Mouse (Mus musculus): ENCODE results near the gene Fcgr4.

Gene Fcgr4

DNA sequence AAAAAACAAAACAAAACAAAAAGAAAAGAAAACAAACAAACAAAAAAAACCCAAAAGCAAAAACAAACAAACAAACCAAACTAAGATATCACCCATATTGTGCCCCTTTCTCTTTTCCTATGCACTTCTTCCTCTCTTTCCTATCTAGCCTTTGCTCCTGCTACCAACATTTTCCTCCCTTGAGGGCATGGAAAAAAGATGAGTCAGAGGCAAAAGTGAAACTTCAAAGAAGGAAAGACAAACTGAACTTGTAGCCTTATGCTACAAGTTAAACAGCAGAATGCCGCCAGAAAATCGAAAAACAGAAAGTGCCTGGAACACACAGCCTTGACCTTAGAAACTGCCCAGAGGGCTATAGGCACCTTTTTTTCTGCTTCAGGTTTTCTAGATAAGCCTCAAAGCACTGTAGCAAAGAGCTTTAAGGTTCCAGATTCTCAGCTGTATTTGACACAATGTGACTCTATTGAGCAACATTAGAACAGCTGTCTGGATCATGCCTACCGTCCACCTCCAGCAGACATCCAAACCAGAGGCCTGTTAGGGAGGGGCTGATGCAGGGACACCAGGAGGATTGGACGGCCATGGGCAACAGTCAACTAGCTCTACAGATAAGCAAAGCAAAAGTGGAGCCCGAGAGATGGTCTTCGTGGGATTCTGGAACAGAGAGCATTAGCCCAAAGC lies 1.9 kb upstream of the Fcgr4 start:
- DNase-seq = no peak

DNA sequence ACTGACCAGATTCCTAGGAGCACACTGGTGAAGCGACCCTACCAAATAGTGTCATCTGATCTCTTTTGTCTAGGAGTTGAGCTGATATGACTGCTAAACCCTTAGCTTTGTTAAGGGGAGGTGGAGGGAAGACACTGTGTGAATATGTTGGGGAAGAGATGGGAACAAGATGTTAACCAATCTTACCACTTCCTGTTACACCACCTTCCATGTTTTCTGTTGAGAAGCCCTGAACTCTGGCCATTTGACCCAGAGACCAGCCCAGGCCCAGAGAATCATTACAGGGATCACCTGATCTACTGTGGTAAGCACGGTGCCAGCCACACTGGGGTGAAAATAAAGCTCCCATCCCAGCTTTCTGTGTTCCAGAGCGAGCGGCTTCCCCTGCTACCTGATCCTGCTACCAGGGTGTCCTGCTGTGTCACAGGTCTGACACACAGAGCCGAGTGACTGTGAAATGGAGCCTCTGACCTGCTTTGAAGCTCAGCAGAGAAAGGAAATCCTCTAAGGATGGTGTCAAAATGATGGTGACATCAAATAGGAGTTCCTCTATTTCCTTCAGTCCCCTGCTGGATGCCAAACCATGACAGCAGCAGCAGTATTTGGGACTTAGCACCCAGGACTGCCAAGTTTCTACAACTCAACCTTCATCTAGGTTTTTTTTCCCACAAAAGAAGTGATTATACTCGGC lies 1.1 kb upstream of the Fcgr4 start:
- DNase-seq = no peak

DNA sequence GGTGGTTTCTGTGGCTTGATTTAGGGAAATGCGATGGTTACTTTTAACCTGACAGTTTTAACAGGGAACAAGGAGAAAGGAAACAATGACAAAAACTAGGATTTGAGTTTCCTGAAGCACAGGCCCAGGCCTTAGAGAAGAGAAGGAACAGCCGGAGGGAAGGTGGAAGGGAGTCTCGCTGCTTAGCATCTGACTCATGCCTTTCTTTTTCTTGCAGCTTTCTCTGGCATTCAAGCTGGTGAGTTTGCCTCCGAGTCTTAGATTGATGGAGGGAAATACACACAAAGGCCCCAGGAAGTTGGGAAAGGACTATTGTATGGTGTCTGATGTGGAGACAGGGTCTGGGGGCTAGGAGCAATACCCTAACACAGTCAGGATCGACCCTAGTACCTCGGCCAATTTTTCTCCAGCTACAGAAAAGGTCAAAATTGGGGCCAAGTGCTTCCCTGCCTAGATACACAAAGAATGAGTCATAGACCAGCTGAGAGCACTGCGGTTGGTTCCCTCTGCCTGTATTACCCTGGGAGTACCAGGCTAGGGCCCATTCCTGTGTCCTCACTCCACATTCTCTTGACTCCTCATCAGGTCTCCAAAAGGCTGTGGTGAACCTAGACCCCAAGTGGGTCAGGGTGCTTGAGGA lies 711 bp downstream of the Fcgr4 start:
- no peak for DNase-seq

DNA sequence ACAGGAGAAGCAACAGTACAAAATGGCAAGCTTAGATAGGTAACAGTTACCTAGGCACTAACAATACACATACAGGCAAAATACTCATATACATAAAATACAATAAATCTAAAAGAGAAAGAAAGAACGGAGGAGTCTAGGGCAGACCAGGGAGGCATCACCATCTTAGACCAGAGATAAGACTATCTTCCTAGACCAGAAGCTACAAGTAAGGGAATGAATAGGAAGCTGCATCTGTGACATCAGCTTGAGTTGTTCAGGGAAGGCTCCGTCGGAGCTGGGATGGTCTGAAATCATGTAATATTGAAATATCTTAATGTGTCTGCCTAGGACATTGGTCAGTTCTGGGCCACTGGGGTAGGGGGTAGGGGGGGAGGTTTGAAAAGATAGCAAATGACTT lies 13.0 kb downstream of the Fcgr4 start:
- DNase-seq = no peak

DNA sequence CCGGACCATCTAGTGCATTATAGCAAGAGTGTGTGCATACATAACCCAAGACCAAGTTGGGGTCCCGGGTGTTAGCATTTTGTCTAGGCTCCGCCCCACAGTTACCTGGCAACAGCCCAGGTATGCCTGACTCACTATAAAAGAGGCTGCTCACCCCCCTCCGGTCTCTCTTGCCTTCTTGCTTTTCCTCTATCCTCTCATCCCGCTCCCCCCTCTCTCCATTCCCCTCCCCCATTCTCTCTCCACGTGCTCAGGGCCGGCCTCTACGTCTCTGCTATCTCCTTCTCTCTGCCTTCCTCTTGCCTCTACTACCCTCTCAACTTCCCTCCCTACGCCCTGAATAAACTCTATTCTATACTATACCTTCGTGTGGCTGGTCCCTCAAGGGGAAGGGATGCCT lies 14.0 kb downstream of the Fcgr4 start:
- peak; percentile 68 for DNase-seq

DNA sequence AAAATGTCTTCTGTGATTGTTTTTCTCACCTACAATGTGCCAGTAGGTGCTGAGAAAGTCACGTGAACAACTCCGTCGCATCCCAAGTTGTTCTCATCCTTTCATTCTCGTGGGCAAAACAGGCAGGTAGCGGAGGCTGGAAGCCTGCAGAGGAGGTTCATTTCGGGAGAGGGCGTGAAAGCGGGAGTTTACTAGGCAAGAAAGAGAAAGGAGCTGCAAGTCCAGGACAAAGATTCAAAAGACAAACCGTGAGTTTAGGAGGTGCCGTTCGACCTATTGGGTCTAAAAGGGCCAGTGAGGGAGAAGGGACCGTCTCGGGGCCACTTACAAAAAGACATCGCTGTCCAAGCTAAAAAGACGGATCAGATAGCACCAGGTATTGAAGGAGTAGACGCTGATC lies 14.5 kb downstream of the Fcgr4 start:
- DNase-seq = peak; percentile 60

DNA sequence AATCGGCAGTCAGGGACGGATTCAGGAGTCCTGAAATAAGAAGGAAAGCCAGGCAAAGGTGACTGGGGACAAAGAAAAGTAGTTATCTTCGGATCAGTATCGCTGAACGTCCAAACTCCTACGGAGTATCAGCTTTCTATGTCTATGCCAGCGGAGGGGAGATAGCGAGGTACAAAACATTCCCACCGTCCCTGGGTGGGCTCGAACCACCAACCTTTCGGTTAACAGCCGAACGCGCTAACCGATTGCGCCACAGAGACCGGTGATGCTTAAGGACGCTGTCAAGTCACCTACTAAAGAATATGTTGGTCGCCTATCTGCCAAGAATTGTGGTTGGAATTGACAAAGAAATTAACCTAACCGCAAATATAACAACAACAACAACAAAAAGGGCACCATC lies 15.0 kb downstream of the Fcgr4 start:
- peak; percentile 88 for DNase-seq

DNA sequence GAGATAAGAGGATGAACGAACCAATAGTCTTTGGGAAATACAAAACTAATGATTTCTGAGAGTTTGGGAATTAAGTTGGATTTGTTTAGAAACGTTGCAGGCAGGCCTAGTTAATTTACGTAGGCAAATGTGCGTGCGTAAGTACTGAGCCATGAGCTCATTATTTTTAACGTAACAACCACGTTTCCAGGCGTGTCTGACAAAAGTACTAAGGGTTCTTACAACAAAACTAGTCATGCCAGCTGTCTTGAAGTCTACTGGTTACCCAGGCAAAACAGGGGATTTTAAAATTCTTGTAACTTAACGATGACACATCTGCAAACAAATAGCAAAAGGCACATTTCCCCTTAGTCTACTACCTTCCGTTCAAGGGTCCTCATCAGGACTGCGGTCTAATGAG lies 15.5 kb downstream of the Fcgr4 start:
- peak; percentile 45 for DNase-seq

DNA sequence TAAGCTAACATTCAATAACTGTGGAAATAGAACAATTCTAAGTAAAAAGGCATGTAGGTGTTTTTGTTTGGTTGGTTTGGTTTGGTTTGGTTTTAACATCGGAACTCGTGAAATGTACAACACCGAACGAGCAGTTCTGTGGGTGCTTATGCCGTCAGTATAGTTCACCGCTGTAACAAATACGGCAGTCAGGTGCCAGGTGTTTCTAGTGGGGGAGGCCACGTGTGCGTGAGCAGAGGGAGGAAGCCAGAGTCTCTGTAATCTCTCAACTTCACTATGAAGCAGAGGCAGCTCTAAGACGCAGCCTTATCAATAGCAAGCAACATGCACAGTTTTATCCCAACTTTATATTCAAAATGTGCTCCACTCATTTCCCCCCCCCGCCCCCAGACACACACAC lies 16.9 kb downstream of the Fcgr4 start:
- DNase-seq = no peak

DNA sequence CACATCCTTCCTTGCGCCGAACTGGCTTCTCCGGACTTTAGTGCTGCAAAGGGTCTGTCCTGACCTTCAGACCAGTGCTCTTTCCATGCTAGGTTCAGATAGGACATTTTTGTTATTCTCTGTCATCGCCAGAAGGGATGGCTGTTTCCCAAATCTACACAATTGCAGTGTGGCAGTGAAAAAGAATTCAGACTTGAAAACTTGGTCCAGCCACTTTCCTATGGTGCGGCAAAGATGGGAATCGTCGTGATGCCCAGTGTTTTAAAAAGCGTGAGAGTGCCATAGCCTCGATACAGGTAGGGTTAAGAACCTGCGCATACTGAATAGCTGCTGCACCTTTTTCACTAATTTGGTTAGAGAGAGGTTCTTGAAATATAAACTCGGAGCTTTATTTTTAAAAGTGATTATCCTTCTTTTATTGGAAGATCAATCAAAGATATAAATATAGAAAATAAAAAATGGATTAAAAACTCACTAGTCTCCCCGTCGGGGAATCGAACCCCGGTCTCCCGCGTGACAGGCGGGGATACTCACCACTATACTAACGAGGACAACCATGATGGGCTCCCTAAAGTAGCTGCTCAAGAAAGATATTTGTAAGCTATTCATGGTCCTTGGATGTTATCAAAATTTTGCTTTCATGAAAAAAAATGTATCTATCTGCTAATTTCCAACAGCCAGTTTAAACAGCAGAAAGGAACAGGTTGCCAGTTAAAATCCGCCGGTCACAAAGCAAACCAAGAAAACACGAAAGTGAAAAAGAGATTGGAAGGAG lies 18.0 kb downstream of the Fcgr4 start:
- DNase-seq = peak; percentile 80

DNA sequence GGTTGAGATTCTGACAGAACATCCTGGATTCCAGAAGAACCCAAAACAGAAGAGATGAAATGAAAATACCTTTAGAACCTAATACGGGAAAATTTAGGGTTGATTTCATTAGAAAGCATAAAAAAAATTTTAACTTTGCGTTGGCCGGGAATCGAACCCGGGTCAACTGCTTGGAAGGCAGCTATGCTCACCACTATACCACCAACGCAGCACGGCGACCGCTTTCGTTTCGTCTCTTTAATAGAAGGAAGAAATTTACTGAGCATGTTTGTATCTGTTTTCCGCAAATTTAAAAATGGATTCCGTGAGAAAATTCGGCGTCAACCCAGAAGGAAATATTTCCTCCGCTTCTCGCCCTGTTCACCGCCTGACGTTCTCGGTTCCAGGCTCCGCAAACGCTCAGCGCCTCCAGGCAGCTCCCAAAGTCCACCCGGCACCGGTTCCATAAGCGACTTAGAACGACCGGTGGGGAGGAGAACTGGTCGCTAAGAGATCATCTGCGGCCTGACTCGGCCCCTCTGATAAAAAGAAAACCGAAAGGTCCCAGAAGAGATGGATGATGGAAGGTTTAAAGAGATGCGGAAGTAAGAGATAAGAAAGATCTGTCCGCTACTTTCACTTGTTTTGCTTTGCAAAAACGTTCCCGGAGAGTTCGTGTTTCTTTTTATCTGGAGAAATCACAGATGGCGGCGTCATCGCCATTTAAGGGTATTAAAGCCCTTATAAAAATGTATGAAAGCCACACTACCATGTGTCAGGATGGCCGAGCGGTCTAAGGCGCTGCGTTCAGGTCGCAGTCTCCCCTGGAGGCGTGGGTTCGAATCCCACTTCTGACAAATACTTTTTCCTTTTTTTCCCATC lies 19.4 kb downstream of the Fcgr4 start:
- DNase-seq = peak; percentile 84

DNA sequence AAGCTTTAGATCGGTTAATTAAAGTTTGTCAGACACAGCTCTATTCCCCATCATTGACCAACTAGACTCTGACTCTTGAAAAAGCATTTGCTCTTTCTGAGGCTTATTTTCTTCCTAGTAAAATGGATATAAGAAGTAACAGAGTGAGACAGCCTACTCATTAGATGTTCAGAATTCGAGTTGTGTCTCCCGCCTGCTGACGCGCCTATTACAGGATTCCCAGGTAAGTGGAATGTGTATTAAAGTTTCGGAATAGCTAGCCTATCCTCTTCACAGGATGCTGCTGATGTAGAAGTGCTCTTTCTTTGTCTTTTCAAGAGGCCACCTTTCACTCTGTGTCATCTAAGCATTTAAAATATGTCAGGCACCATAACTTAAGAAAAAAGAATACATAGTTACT lies 20.4 kb downstream of the Fcgr4 start:
- no peak for DNase-seq

DNA sequence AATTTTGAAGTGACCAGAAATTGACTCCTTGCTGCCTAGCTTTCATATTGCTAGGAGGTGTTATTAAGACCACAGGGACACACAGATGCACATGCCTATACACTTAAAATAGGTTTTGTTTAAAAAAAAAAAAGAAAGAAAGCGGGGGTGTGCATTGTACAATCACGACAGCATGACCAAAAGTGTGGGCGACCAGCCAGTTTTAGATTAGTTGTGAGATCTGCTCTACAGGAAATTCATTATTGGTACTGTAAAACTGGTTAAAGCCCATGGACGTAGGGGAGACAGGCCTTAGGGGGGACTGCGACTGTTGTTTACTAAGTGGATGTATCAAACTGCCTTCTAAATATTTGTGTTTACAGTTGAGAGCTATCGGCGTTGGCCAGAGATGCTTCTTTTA lies 21.2 kb downstream of the Fcgr4 start:
- DNase-seq = no peak

DNA sequence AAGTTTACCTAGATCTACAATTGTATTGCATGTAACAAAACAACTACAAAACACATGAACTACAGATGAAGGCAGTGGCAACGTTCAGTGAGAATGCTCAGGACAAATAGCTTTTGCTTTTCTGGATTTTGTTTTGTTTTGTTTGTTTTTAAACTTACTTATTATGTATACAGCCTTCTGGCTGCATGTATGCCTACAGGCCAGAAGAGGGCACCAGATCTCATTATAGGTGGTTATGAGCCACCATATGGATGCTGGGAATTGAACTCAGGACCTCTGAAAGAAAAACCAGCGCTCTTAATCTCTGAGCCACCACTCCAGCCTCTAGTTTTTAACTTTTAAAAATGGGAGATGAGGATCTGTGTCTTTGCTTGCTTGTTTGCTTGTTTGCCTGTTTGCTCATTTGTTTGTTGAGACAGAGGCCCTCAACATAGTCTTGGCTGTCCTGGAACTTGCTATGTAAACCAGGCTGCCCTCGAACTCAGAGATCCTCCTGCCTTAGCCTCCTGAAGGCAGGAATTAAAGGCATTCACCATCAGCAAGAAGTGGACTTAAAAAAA lies 25.0 kb downstream of the Fcgr4 start:
- no peak for DNase-seq

DNA sequence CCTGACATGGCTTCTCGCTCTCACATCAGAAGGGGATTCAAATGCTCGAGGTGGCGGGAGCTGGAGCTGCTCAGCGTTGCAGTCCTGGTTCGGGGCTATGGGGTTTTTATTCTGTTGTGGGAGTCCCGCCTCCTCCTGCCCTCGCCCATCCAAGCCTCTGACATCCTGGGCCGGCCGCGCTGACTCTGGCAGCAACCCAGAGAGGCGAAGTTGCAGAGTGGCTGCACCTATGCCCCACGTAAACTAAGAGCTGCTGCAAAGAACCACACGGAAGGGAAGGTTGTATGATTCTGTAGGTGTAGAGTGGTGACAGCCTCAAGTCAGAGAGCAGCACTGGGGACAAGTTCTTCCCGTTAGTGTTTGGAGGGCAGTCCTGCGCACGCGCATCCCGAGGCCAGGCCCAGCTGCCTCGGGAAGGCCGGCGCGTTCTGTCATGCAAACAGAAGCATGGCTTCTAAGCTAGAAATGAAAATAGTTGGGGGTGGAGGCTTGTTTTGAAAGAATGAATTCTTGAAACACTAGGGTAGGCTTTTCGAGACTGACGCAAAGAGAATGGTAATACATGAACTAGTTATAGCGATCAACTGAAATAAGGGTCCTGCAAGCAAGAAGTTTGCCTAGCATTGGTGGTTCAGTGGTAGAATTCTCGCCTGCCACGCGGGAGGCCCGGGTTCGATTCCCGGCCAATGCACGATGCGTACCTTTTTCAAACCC lies 25.8 kb downstream of the Fcgr4 start:
- peak; percentile 90 for DNase-seq

DNA sequence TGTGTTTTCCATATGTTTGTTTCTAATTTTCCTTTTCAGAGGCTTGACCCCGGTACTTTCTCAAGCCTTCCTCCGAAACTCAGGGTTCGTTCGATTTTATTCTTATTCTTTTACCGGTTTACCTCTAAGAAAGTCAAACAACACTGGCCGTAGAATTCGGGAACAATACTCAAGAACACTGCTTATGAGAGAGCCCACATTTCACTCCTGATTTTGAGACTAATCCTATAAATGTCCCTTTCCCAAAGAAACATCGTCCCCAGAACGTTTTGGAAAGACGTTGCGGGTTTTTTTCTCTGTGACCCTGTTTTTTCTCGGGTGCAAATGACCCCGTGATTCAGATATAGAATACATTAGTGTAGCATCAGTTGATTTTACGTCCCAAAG lies 26.4 kb downstream of the Fcgr4 start:
- DNase-seq = no peak

DNA sequence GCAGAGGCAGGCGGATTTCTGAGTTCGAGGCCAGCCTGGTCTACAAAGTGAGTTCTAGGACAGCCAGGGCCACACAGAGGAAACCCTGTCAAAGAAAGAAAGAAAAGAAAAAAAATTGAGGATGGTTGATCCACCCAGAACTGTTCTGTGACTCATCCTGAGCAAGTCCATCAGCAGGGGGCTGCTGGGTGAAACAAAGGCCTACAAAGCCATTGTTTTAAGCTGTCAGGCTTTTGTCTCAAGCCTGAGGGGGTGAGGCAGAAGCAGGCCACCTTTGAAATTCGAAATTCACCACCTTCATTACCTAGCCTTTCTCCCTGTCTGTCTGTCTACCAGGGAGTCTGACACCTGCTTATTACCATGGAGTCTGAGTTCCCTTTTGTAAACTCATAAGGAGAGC lies 27.8 kb downstream of the Fcgr4 start:
- no peak for DNase-seq

DNA sequence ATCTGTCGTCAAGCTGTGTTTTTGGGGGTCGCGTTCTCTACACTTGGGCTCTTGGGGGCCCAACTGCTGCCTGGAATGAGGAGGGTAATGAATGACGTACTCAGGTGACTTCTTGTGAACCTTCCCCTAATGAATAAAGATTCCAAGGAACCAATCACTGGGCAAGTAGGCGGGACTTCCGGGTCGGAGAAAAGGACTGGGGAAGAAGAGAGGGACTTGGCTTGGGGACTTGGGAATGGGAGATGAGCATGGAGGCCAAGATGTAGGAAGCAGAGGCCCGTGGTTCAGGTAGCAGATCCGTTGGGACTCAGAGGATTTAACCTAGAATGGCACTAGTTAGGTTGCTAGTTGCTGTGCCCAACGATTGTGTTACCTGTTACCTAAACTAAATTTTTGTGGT lies 30.5 kb downstream of the Fcgr4 start:
- DNase-seq = no peak

DNA sequence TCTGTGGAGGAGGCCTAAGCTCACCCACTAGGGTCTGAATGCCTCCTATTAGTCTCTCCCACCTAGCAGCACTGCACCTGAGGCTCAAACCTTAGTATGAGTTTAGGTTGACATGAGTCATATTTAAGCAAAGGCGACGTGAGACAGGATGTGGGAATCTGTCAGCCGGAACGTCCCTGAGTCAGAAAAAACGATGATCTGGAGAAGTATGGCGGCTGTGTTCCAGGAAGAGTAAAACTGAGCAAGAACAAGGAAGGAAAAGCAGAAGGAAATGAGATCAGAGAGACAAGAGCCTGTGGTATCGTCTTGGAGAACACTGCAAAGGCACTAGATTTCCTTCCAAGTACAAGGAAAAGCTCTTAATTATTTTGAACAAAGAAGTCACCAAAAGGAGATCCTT lies 32.1 kb downstream of the Fcgr4 start:
- no peak for DNase-seq

DNA sequence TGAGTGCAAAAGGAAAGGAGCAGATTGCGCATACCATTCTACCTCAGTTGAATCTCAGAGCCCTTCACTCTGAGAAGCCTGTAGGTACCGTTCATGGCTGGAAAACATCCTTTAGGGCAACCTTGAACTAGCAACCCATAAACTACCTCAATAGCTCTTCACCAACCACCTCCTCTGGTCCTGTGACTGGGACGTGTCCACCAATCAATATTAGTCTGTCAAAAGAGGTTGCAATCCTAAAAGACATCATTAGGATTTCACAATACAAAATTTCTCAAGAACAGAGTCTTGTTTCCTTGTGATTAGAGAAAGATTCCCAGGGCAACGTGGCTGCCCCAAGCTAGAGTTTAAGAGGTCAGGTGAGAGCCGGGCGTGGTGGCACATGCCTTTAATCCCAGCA lies 34.6 kb downstream of the Fcgr4 start:
- no peak for DNase-seq

DNA sequence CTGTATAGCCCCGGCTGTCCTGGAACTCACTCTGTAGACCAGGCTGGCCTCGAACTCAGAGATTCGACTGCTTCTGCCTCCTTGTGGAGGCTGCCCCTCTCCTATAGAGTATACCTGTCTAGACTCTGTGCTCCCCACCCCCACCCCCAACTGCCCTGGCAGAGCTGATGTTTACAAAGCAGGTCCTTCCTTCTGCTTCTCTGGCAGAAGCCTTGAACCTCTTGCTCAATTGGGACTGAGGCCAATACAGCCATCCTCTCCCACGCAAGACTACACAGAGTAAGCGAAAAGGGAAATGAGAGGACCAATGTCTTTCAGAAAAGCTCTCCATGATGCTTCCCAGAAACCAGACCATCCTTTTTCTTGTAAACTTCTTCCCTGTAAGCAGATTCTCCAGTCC lies 38.5 kb downstream of the Fcgr4 start:
- no peak for DNase-seq

DNA sequence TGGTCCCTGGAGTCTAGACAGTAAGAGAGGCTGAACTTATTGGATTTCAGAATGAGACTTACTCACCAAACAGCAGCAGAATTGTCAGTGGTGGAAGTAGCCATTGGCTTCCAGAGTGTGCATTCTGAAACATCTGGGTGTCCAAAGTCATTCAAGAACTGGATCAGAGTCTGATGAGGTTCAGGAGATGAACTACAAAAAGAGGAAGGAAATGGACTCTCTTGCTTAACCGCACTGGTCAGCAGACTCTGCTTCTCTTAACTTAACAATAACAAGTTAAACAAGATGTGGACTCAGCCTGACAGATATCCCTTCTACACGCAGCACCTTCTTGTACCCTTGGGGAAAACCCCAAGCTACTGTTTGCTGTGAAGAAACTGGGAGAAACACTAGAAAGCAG lies 40.5 kb downstream of the Fcgr4 start:
- DNase-seq = no peak
